10 mouse cellular contexts compared by ENCODE assay signal in genomic region chr19:10801070-10801469, GRCm38 (mm10). TPM values are rescaled to one million over a fixed set of nuclear protein-coding genes. Genes with fewer than 3 reads are reported as not detected.
DNase-seq lines count a peak whose midpoint lies in the region; ATAC-seq and TF ChIP-seq lines count a peak whose summit lies in the region.
"Had no signal": no experiment of that assay in that cellular context is flagged by ENCODE, and none has a peak within 500 bp of the region (broad histone marks: within the 10 kb centered on the region; RNA-seq: fewer than 3 reads in every experiment).

No protein-coding gene starts in this region.

- H3K27me3 ChIP-seq in lung, embryonic 16.5 days (ENCODE audit: control insufficient read depth, insufficient read depth, low read depth, low read length) = no peaks in the 10 kb centered on the region
- H3K27me3 ChIP-seq: limb, embryonic 12.5 days had no signal

- no peak overlapping the region for H3K4me2 ChIP-seq in lung, embryonic 16.5 days (ENCODE audit: low read depth, low read length)
- H3K4me2 ChIP-seq: limb, embryonic 12.5 days had no signal

- no peak overlapping the region for H3K27ac ChIP-seq in lung, embryonic 16.5 days (ENCODE audit: low read length)
- H3K27ac ChIP-seq: limb, embryonic 12.5 days had no signal

- H3K4me1 ChIP-seq in lung, embryonic 16.5 days (replicated peaks; ENCODE audit: control insufficient read depth, insufficient read depth, low read length) = no peaks in the 10 kb centered on the region
- no peaks in the 10 kb centered on the region for H3K4me1 ChIP-seq in lung, adult 2 months (ENCODE audit: control insufficient read depth, insufficient read depth, low read length)
- H3K4me1 ChIP-seq: limb, embryonic 12.5 days had no signal

- no peak overlapping the region for H3K9ac ChIP-seq in lung, embryonic 16.5 days (ENCODE audit: low read length)
- H3K9ac ChIP-seq: limb, embryonic 12.5 days had no signal

- DNase-seq in lung, adult 2 months = no peak
- DNase-seq in frontal cortex, adult 2 months (ENCODE audit: extremely low spot score in 1 of 2, low spot score in 1 of 2) = peak; percentile 72 to 84
- peak; percentile 57 to 76 for DNase-seq in left cerebral cortex, adult 9 months (ENCODE audit: low spot score in 2 of 2)
- DNase-seq in right cerebral cortex, postnatal 4 days = peak; percentile 53
- no peak for DNase-seq in neural tube, embryonic 10.5 days (ENCODE audit: extremely low spot score, low spot score)
- DNase-seq in thymus, postnatal 4 days = no peak
- no peak for DNase-seq in gastrocnemius, postnatal 36 days

- H3K36me3 ChIP-seq in lung, embryonic 16.5 days (ENCODE audit: control insufficient read depth, insufficient read depth, low read length) = no peaks in the 10 kb centered on the region
- H3K36me3 ChIP-seq: G1E; limb, embryonic 12.5 days had no signal

- H3K9me3 ChIP-seq in lung, embryonic 16.5 days (ENCODE audit: control insufficient read depth, low read length) = no peaks in the 10 kb centered on the region
- H3K9me3 ChIP-seq: G1E; limb, embryonic 12.5 days had no signal

- intact Hi-C loops in gastrocnemius, postnatal 36 days (cut with DNase I) = no loop called here

- TF ChIP-seq CTCF in lung, adult 2 months (IDR thresholded peaks at IDR 0.05; ENCODE audit: insufficient read depth, low read length) = no peak

- no peak for TF ChIP-seq POLR2A in lung, adult 2 months (IDR thresholded peaks at IDR 0.05; ENCODE audit: borderline replicate concordance, extremely low read depth, low read depth, low read length)

- no peak overlapping the region for H3K4me3 ChIP-seq in lung, embryonic 16.5 days (ENCODE audit: low read length)
- H3K4me3 ChIP-seq in lung, adult 2 months (replicated peaks; ENCODE audit: extremely low read depth, low read depth, low read length) = no peak overlapping the region
- H3K4me3 ChIP-seq: limb, embryonic 12.5 days had no signal

- 0 out of 2 replicates have a peak, but pooled peaks have one; percentile 26 for ATAC-seq in lung, embryonic 16.5 days (ENCODE audit: low read depth)

- WGBS in lung, embryonic 16.5 days = 43% methylated on average over 6 of the region's 6 CpGs
- WGBS in lung, adult 2 months = 33% methylated on average over 6 of the region's 6 CpGs

RNA-seq across cellular contexts. Expression of gene Cd6, which starts 28.8 kb away (rescaled TPM):
- 0.10 and 0.55 TPM in 2 replicates for polyA plus RNA-seq in lung, embryonic 16.5 days (2015; fragmentation: Nextera tagmentation; extraction: Ambion mirVana)
- polyA plus RNA-seq in lung, adult 2 months (2012; rRNA removed) = 2.8 and 3.5 TPM in 2 replicates
- polyA plus RNA-seq in frontal cortex, adult 2 months (2012; rRNA removed) = 1.5 and 3.8 TPM in 2 replicates
- total RNA-seq in gastrocnemius, postnatal 36 days (2021) = under 1 TPM in 1 of 2 experiments, not detected in 1; 0.87 TPM
- polyA plus RNA-seq: G1E; limb, embryonic 12.5 days had no signal

RNA-seq across cellular contexts. Expression of gene Slc15a3, which starts 38.5 kb away (rescaled TPM):
- polyA plus RNA-seq in lung, embryonic 16.5 days (2015; fragmentation: Nextera tagmentation; extraction: Ambion mirVana) = 0.50 and 0.83 TPM in 2 replicates
- 33.3 and 42.0 TPM in 2 replicates for polyA plus RNA-seq in lung, adult 2 months (2012; rRNA removed)
- polyA plus RNA-seq in frontal cortex, adult 2 months (2012; rRNA removed) = 1.7 and 2.2 TPM in 2 replicates
- total RNA-seq in gastrocnemius, postnatal 36 days (2021) = under 1 TPM; 0.42 to 0.43 TPM

Comparison
In these comparisons a context has a peak if more than half of its experiments do, and no peak if none do; other contexts are left out.
1. RNA of gene Slc15a3, which starts 38.5 kb away (polyA plus RNA-seq): 33.3 to 42.0 TPM in lung, adult 2 months; 1.7 to 2.2 TPM in frontal cortex, adult 2 months and 0.50 to 0.83 TPM in lung, embryonic 16.5 days; every median in the first group is over 10 times any median in the second.
2. DNase-seq: peak in frontal cortex, adult 2 months (2 of 2), left cerebral cortex, adult 9 months (2 of 2) and right cerebral cortex, postnatal 4 days (single experiment); none in lung, adult 2 months (single experiment), neural tube, embryonic 10.5 days (single experiment), thymus, postnatal 4 days (single experiment) and gastrocnemius, postnatal 36 days (0 of 2).